Mouse (Mus musculus): ENCODE data around the gene Prr15l. TPM values are rescaled to one million over a fixed set of nuclear protein-coding genes. Genes with fewer than 3 reads are reported as not detected.

Gene Prr15l
- polyA plus RNA-seq, 1 experiment: not detected

GRCm38 (mm10) chr11:96916044-96916884 is 11.6 kb upstream of the Prr15l start, which contains the start of gene Cdk5rap3:
TSS of gene Cdk5rap3 (minus strand) at chr11:96916496.
- Histone ChIP-seq H3K4me3 (ENCODE audit: insufficient read depth, low read depth, low read length) (peak within 1 kb of the TSS; percentile 69), H3K4me1 (ENCODE audit: control insufficient read depth, insufficient read depth, low read length) (no peaks in the 10 kb centered on the region), H3K27ac (ENCODE audit: insufficient read depth, low read depth, low read length) (no peak within 1 kb of the TSS)
- TF ChIP-seq CTCF (IDR thresholded peaks at IDR 0.05; ENCODE audit: insufficient read depth, low read depth, low read length) (peak; percentile 65; the same call in 1 of the 2 replicates), POLR2A (IDR thresholded peaks at IDR 0.05; ENCODE audit: insufficient read depth, low read depth, low read length) (0 out of 2 replicates have a peak, but pooled peaks have one; percentile 29)
- WGBS: under 1% methylated on average over 55 of the region's 55 CpGs

GRCm38 (mm10) chr11:96916885-96917396 is 11.0 kb upstream of the Prr15l start:
- no peak for TF ChIP-seq POLR2A (IDR thresholded peaks at IDR 0.05; ENCODE audit: insufficient read depth, low read depth, low read length)
- TF ChIP-seq CTCF (IDR thresholded peaks at IDR 0.05; ENCODE audit: insufficient read depth, low read depth, low read length): no peak
- Histone ChIP-seq H3K4me3 (ENCODE audit: insufficient read depth, low read depth, low read length) (no peak overlapping the region; the same call in 1 of the 2 replicates), H3K4me1 (ENCODE audit: control insufficient read depth, insufficient read depth, low read length) (no peaks in the 10 kb centered on the region), H3K27ac (ENCODE audit: insufficient read depth, low read depth, low read length) (no peak overlapping the region)
- 29% methylated on average over 13 of the region's 13 CpGs for WGBS

- Histone ChIP-seq H3K4me3 (ENCODE audit: insufficient read depth, low read depth, low read length) (no peak overlapping the region), H3K4me1 (ENCODE audit: control insufficient read depth, insufficient read depth, low read length) (no peaks in the 10 kb centered on the region), H3K27ac (ENCODE audit: insufficient read depth, low read depth, low read length) (no peak overlapping the region)
- WGBS: 92% methylated on average over 6 of the region's 6 CpGs
- TF ChIP-seq POLR2A (IDR thresholded peaks at IDR 0.05; ENCODE audit: insufficient read depth, low read depth, low read length) (no peak), CTCF (IDR thresholded peaks at IDR 0.05; ENCODE audit: insufficient read depth, low read depth, low read length) (no peak)
Observed at GRCm38 (mm10) chr11:96917415-96917814, 10.5 kb upstream of the Prr15l start.

- Histone ChIP-seq H3K4me3 (ENCODE audit: insufficient read depth, low read depth, low read length) (no peak overlapping the region), H3K27ac (ENCODE audit: insufficient read depth, low read depth, low read length) (no peak overlapping the region), H3K4me1 (ENCODE audit: control insufficient read depth, insufficient read depth, low read length) (no peaks in the 10 kb centered on the region)
- 62% methylated on average over 6 of the region's 6 CpGs for WGBS
- TF ChIP-seq POLR2A (IDR thresholded peaks at IDR 0.05; ENCODE audit: insufficient read depth, low read depth, low read length) (no peak), CTCF (IDR thresholded peaks at IDR 0.05; ENCODE audit: insufficient read depth, low read depth, low read length) (no peak)
Observed at GRCm38 (mm10) chr11:96919003-96919402, 8.9 kb upstream of the Prr15l start.

GRCm38 (mm10) chr11:96924861-96925260 is 3.0 kb upstream of the Prr15l start:
- H3K27ac ChIP-seq (ENCODE audit: insufficient read depth, low read depth, low read length): no peak overlapping the region
- 88% methylated on average over 11 of the region's 11 CpGs for WGBS
- H3K4me1 ChIP-seq (ENCODE audit: control insufficient read depth, insufficient read depth, low read length): no peaks in the 10 kb centered on the region
- H3K4me3 ChIP-seq (ENCODE audit: insufficient read depth, low read depth, low read length): no peak overlapping the region
- no peak for TF ChIP-seq POLR2A (IDR thresholded peaks at IDR 0.05; ENCODE audit: insufficient read depth, low read depth, low read length)
- no peak for TF ChIP-seq CTCF (IDR thresholded peaks at IDR 0.05; ENCODE audit: insufficient read depth, low read depth, low read length)

- H3K27ac ChIP-seq (ENCODE audit: insufficient read depth, low read depth, low read length): no peak overlapping the region
- WGBS: 93% methylated on average over 12 of the region's 12 CpGs
- H3K4me1 ChIP-seq (ENCODE audit: control insufficient read depth, insufficient read depth, low read length): no peaks in the 10 kb centered on the region
- TF ChIP-seq POLR2A (IDR thresholded peaks at IDR 0.05; ENCODE audit: insufficient read depth, low read depth, low read length) (no peak), CTCF (IDR thresholded peaks at IDR 0.05; ENCODE audit: insufficient read depth, low read depth, low read length) (no peak)
- no peak overlapping the region for H3K4me3 ChIP-seq (ENCODE audit: insufficient read depth, low read depth, low read length)
Observed at GRCm38 (mm10) chr11:96925469-96926148, 2.3 kb upstream of the Prr15l start.

GRCm38 (mm10) chr11:96926587-96926986 is 1.3 kb upstream of the Prr15l start:
- 89% methylated on average over 5 of the region's 5 CpGs for WGBS
- Histone ChIP-seq H3K4me1 (ENCODE audit: control insufficient read depth, insufficient read depth, low read length) (no peaks in the 10 kb centered on the region), H3K4me3 (ENCODE audit: insufficient read depth, low read depth, low read length) (no peak overlapping the region), H3K27ac (ENCODE audit: insufficient read depth, low read depth, low read length) (no peak overlapping the region)
- no peak for TF ChIP-seq CTCF (IDR thresholded peaks at IDR 0.05; ENCODE audit: insufficient read depth, low read depth, low read length)
- TF ChIP-seq POLR2A (IDR thresholded peaks at IDR 0.05; ENCODE audit: insufficient read depth, low read depth, low read length): no peak

- WGBS: 19% methylated on average over 5 of the region's 5 CpGs
- Histone ChIP-seq H3K4me3 (ENCODE audit: insufficient read depth, low read depth, low read length) (no peak overlapping the region), H3K4me1 (ENCODE audit: control insufficient read depth, insufficient read depth, low read length) (no peaks in the 10 kb centered on the region), H3K27ac (ENCODE audit: insufficient read depth, low read depth, low read length) (no peak overlapping the region)
- TF ChIP-seq CTCF (IDR thresholded peaks at IDR 0.05; ENCODE audit: insufficient read depth, low read depth, low read length): no peak
Observed at GRCm38 (mm10) chr11:96928691-96929090, 787 bp downstream of the Prr15l start.

Data from olfactory bulb, adult 2 months (tissue).